Mouse (Mus musculus) kidney, postnatal 4 days (tissue): ENCODE measurements around the gene Suclg2.

Experiments used
- DNase-seq, 2 experiments: peaks; one replicate each; pipeline ENCODE4 v3.0.0; 2021; ENCODE audit warnings: mixed read lengths in 2 of 2

Suclg2 gene

GRCm38 (mm10) chr6:95699326-95699725 lies 19.3 kb downstream of the Suclg2 start:
- DNase-seq, result no peak

- no peak for DNase-seq
These were observed 20.0 kb downstream of the Suclg2 start for GRCm38 (mm10) chr6:95698536-95699162.

- no peak for DNase-seq
These were observed 23.7 kb downstream of the Suclg2 start for GRCm38 (mm10) chr6:95694910-95695309.

- no peak for DNase-seq
These were observed 33.4 kb downstream of the Suclg2 start for GRCm38 (mm10) chr6:95685242-95685641.

- DNase-seq, result peak; percentile 51 to 65
These were observed 38.9 kb downstream of the Suclg2 start for GRCm38 (mm10) chr6:95679718-95680117.

- no peak for DNase-seq
These were observed 39.3 kb downstream of the Suclg2 start for GRCm38 (mm10) chr6:95679261-95679660.

- no peak for DNase-seq
These were observed 41.6 kb downstream of the Suclg2 start for GRCm38 (mm10) chr6:95676951-95677350.

GRCm38 (mm10) chr6:95676439-95676838 lies 42.2 kb downstream of the Suclg2 start:
- no peak for DNase-seq

- no peak for DNase-seq
These were observed 43.4 kb downstream of the Suclg2 start for GRCm38 (mm10) chr6:95675059-95675705.

- no peak for DNase-seq
These were observed 43.9 kb downstream of the Suclg2 start for GRCm38 (mm10) chr6:95674651-95675050.

- peak; percentile 56 to 62 for DNase-seq
These were observed 49.3 kb downstream of the Suclg2 start for GRCm38 (mm10) chr6:95669335-95669729.

- peak in 1 of 2 experiments; percentile 39 for DNase-seq
These were observed 49.8 kb downstream of the Suclg2 start for GRCm38 (mm10) chr6:95668629-95669334.

GRCm38 (mm10) chr6:95657671-95658070 lies 60.9 kb downstream of the Suclg2 start:
- no peak for DNase-seq

GRCm38 (mm10) chr6:95653662-95654061 lies 64.9 kb downstream of the Suclg2 start:
- DNase-seq, result no peak

- no peak for DNase-seq
These were observed 65.8 kb downstream of the Suclg2 start for GRCm38 (mm10) chr6:95652774-95653173.

- no peak for DNase-seq
These were observed 67.2 kb downstream of the Suclg2 start for GRCm38 (mm10) chr6:95651391-95651876.

GRCm38 (mm10) chr6:95650082-95650722 lies 68.4 kb downstream of the Suclg2 start:
- peak; percentile 24 to 25 for DNase-seq

- DNase-seq, result no peak
These were observed 69.4 kb downstream of the Suclg2 start for GRCm38 (mm10) chr6:95649123-95649663.

GRCm38 (mm10) chr6:95637416-95637815 lies 81.2 kb downstream of the Suclg2 start:
- no peak for DNase-seq

GRCm38 (mm10) chr6:95635411-95635810 lies 83.2 kb downstream of the Suclg2 start:
- DNase-seq, result peak; percentile 31 to 53

GRCm38 (mm10) chr6:95629071-95629470 lies 89.5 kb downstream of the Suclg2 start:
- DNase-seq, result no peak

GRCm38 (mm10) chr6:95621821-95622220 lies 96.8 kb downstream of the Suclg2 start:
- DNase-seq, result peak; percentile 36 to 41

GRCm38 (mm10) chr6:95620804-95621203 lies 97.8 kb downstream of the Suclg2 start:
- DNase-seq, result no peak
